Mouse (Mus musculus): Measurements from ENCODE around the gene Gm38431.

The Gm38431 gene

GRCm38 (mm10) chr9:21091707-21092320, at the start of gene Gm38431, which contains the start of gene Raver1:
Gene Gm38431, minus strand, starts transcription at chr9:21091997.
Gene Raver1, minus strand, starts transcription at chr9:21092008.
- DNase-seq = peak; percentile 99

- DNase-seq = no peak
Measured at GRCm38 (mm10) chr9:21138386-21138785, 46.6 kb upstream of the Gm38431 start.

GRCm38 (mm10) chr9:21137229-21137628, 45.4 kb upstream of the Gm38431 start:
- peak; percentile 58 to 64 for DNase-seq

GRCm38 (mm10) chr9:21136401-21136800, 44.6 kb upstream of the Gm38431 start:
- DNase-seq = peak; percentile 30 to 57

- no peak for DNase-seq
Measured at GRCm38 (mm10) chr9:21135941-21136381, 44.2 kb upstream of the Gm38431 start.

- DNase-seq = no peak
Measured at GRCm38 (mm10) chr9:21135329-21135890, 43.6 kb upstream of the Gm38431 start.

GRCm38 (mm10) chr9:21134595-21135328, 43.0 kb upstream of the Gm38431 start:
- peak; percentile 79 to 86 for DNase-seq

- DNase-seq = no peak
Measured at GRCm38 (mm10) chr9:21133064-21133707, 41.4 kb upstream of the Gm38431 start.

- no peak for DNase-seq
Measured at GRCm38 (mm10) chr9:21132102-21132775, 40.4 kb upstream of the Gm38431 start.

GRCm38 (mm10) chr9:21131059-21131956, 39.5 kb upstream of the Gm38431 start, which contains the start of gene Tyk2:
Gene Tyk2, minus strand, starts transcription at chr9:21131243.
- DNase-seq = peak; percentile 96 to 97

GRCm38 (mm10) chr9:21126259-21126627, 34.4 kb upstream of the Gm38431 start:
- DNase-seq = no peak

GRCm38 (mm10) chr9:21125502-21126258, 33.9 kb upstream of the Gm38431 start:
- no peak for DNase-seq

- no peak for DNase-seq
Measured at GRCm38 (mm10) chr9:21124837-21125236, 33.0 kb upstream of the Gm38431 start.

GRCm38 (mm10) chr9:21121483-21121882, 29.7 kb upstream of the Gm38431 start:
- DNase-seq = no peak

GRCm38 (mm10) chr9:21117073-21117472, 25.3 kb upstream of the Gm38431 start:
- no peak for DNase-seq

- no peak for DNase-seq
Measured at GRCm38 (mm10) chr9:21115105-21115504, 23.3 kb upstream of the Gm38431 start.

- DNase-seq = no peak
Measured at GRCm38 (mm10) chr9:21114190-21114589, 22.4 kb upstream of the Gm38431 start.

GRCm38 (mm10) chr9:21113751-21114150, 22.0 kb upstream of the Gm38431 start:
- no peak for DNase-seq

- no peak for DNase-seq
Measured at GRCm38 (mm10) chr9:21107607-21108237, 15.9 kb upstream of the Gm38431 start.

Data from lung, adult 18-20 months (tissue).